Mouse (Mus musculus): ENCODE measurements at regions not wholly inside any gene's neighbourhood (a gene's known extent, or its start where the extent isn't known, plus 50 kb on each side); places are given as distances from the start of the nearest gene placed in this dataset.

GRCm38 (mm10) chr10:97061961-97062360 is 417.4 kb upstream of the Dcn start:
- TF ChIP-seq CTCF (IDR thresholded peaks at IDR 0.05; ENCODE audit: extremely low read depth, insufficient read depth, insufficient read length, insufficient replicate concordance) (no peak), POLR2A (IDR thresholded peaks at IDR 0.05; ENCODE audit: low read depth, low read length) (no peak)
